Mouse (Mus musculus) left cerebral cortex, adult 2 months (tissue): Measurements from ENCODE around the gene Yipf2. TPM values are rescaled to one million over a fixed set of nuclear protein-coding genes. Genes with fewer than 3 reads are reported as not detected.
"Not testable (repeated sequence)": the region's sequence is repeated elsewhere in the genome, so short reads cannot be mapped to it uniquely, and the experiment has no call there.

Source experiments
- DNase-seq, 2 experiments: peaks; one replicate each; pipeline ENCODE4 v3.0.0; 2021 to 2022; ENCODE audit warnings: low spot score in 2 of 2, mixed read lengths in 1 of 2; ENCODE audit errors: extremely low spot score in 1 of 2
- H3K27ac ChIP-seq: fragments of 200-600 bp; 2 replicates; pipeline ENCODE4 v1.8.1; 2022
- H3K4me3 ChIP-seq: fragments of 200-600 bp; 2 replicates; pipeline ENCODE4 v1.8.1; 2022
- CTCF ChIP-seq: fragments of 200-600 bp; IDR thresholded peaks from 2 replicates; pipeline ENCODE4 v1.8.1; 2022; ENCODE audit warnings: antibody characterized with exemption, mild to moderate bottlenecking, moderate library complexity
- intact Hi-C: fragments of 180-260 bp; cut with DNase I; formaldehyde crosslinking; loops from one replicate; pipeline ENCODE4 v1.15.1; 2025
- total RNA-seq, 2 experiments: library from RNA; stranded (reverse); gene quantifications; 2 replicates each; pipeline ENCODE4 v1.2.3; 2021

Yipf2 gene
- total RNA-seq, 2 experiments from 2014 or later: 21.7 to 22.2 TPM

- peak overlapping the region; percentile 95 for H3K4me3 ChIP-seq
- intact Hi-C loops: loop anchor here (5.0 kb wide), 1 partner anchor 48 kb away; the partner anchor contains the start of gene Carm1
- TF ChIP-seq CTCF: no peak
- H3K27ac ChIP-seq: no peak overlapping the region; the same call in 1 of the 2 replicates
- no peak for DNase-seq
Observed at GRCm38 (mm10) chr9:21594838-21595237, 2.2 kb upstream of the Yipf2 start.

GRCm38 (mm10) chr9:21594350-21594749, 1.7 kb upstream of the Yipf2 start:
- intact Hi-C loops: loop anchor here (5.0 kb wide), 1 partner anchor 47 kb away; the partner anchor contains the start of gene Carm1
- H3K27ac ChIP-seq, DNase-seq: not testable (repeated sequence)
- H3K4me3 ChIP-seq: peak overlapping the region; percentile 95

- peak; percentile 70 to 72 for DNase-seq
- no peak for TF ChIP-seq CTCF
- H3K4me3 ChIP-seq: peak overlapping the region; percentile 95
- intact Hi-C loops: loop anchor here (5.0 kb wide), 1 partner anchor 46 kb away; the partner anchor contains the start of gene Carm1
- peak overlapping the region; percentile 96 for H3K27ac ChIP-seq
Observed at GRCm38 (mm10) chr9:21593122-21593721, 594 bp upstream of the Yipf2 start.

GRCm38 (mm10) chr9:21591831-21592702, 561 bp downstream of the Yipf2 start:
- DNase-seq: no peak
- H3K27ac ChIP-seq: peak overlapping the region; percentile 96
- no peak for TF ChIP-seq CTCF
- H3K4me3 ChIP-seq: peak overlapping the region; percentile 95
- intact Hi-C loops: loop anchor here (5.0 kb wide), 1 partner anchor 45 kb away; the partner anchor contains the start of gene Carm1

- H3K4me3 ChIP-seq: peak overlapping the region; percentile 95
- TF ChIP-seq CTCF: no peak
- no peak for DNase-seq
- intact Hi-C loops: loop anchor here (5.0 kb wide), 1 partner anchor 44 kb away; the partner anchor contains the start of gene Carm1
- H3K27ac ChIP-seq: no peak overlapping the region
Observed at GRCm38 (mm10) chr9:21591127-21591830, 1.3 kb downstream of the Yipf2 start.

- DNase-seq: no peak
- no peak overlapping the region for H3K4me3 ChIP-seq
- H3K27ac ChIP-seq: no peak overlapping the region
- TF ChIP-seq CTCF: no peak
- intact Hi-C loops: no loop called here
Observed at GRCm38 (mm10) chr9:21589538-21589937, 3.1 kb downstream of the Yipf2 start.

- no peak overlapping the region for H3K4me3 ChIP-seq
- DNase-seq: no peak
- TF ChIP-seq CTCF: no peak
- H3K27ac ChIP-seq: no peak overlapping the region
- intact Hi-C loops: no loop called here
Observed at GRCm38 (mm10) chr9:21588350-21588749, 4.3 kb downstream of the Yipf2 start.

- Histone ChIP-seq H3K4me3 (no peak overlapping the region), H3K27ac (peak overlapping the region; percentile 32; the same call in 1 of the 2 replicates)
- no peak for TF ChIP-seq CTCF
- peak in 1 of 2 experiments; percentile 21 for DNase-seq
- intact Hi-C loops: no loop called here
Observed at GRCm38 (mm10) chr9:21587678-21588349, 4.8 kb downstream of the Yipf2 start.

GRCm38 (mm10) chr9:21585401-21585800, 7.2 kb downstream of the Yipf2 start:
- DNase-seq: no peak
- Histone ChIP-seq H3K4me3 (no peak overlapping the region), H3K27ac (no peak overlapping the region)
- intact Hi-C loops: no loop called here
- TF ChIP-seq CTCF: no peak

GRCm38 (mm10) chr9:21578226-21578625, 14.4 kb downstream of the Yipf2 start:
- TF ChIP-seq CTCF: no peak
- intact Hi-C loops: no loop called here
- no peak for DNase-seq
- no peak overlapping the region for H3K4me3 ChIP-seq
- no peak overlapping the region for H3K27ac ChIP-seq

- no peak for DNase-seq
- no peak for TF ChIP-seq CTCF
- Histone ChIP-seq H3K4me3 (no peak overlapping the region), H3K27ac (no peak overlapping the region)
- intact Hi-C loops: no loop called here
Observed at GRCm38 (mm10) chr9:21576286-21576685, 16.3 kb downstream of the Yipf2 start.
